Mouse (Mus musculus): Measurements from ENCODE around the gene Spc25.

Spc25 gene

DNA sequence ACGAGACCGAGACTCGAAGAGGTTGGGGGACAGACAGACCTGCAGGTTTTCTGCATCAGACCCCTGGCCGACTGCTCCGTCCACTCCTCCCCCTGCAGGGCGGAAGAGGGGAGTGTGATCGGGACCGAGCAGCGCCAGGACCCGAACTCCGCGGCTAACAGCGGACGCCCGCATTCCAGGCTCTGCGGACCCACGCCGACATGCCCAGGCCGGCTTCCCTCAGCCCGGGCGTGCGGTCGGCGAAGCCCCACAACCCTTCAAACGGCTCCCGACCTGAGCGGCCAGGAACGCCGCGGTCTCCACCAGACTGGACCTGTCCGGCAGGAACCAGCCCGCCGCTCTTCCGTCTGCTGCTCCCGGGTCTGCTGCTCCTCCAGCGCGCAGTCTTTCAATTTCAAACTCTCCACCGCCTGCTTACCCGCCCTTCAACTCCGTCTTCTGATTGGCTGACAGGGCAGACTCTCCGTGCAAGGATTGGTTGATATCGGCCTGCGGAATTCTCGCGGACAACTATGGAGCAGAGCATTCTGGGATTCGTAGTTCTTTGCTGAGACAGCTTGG, at the start of gene Spc25:
TSS of gene Spc25 (minus strand) at position 404 of the 561 bp plus-strand sequence.
- peak; percentile 97 for DNase-seq (ENCODE audit: low read depth, low spot score)

DNA sequence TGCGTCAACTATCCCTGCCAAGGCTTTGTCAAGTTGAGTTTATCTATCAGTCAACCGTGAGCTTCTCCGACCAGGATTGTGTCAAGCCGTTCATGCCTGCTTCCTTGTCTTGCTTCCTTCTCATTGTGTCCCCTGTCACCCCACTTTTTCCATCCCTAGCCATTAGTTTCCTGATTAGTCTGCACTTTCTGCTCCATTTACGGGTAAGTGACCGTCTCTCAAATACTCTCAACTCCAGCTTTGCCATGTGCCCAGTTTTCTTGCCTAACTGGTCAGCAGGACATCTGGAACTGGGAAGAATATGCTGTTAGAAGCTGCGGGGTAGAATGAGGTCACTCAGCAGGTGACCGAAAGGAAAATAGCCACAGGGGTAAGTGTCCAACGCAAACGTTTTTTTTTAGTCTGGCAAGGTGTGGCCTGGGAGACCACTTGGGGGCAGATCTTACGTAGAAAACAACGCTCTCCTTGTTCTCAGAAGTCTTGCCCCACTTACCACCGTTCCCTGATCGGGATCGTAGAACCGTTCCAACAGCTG, 42.3 kb upstream of the Spc25 start:
- DNase-seq (ENCODE audit: low read depth, low spot score): no peak

DNA sequence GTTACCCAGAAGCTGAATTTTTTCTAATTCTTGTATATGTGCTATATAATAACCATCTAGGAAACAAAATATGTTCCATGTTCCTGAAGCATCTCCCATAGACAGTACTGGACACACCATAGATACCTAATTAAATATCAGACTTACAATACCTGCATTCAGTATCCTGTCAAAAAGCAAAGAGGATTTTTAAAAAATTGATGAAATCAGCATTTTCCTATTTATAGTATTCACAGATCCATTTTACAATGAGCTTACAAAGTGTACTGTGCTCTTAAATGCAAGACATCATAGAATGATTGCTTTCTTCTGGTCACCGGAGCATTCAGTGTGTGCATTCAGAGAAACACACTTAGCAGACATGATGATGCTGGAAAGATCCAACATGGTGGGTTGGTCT, 41.1 kb upstream of the Spc25 start:
- no peak for DNase-seq (ENCODE audit: low read depth, low spot score)

DNA sequence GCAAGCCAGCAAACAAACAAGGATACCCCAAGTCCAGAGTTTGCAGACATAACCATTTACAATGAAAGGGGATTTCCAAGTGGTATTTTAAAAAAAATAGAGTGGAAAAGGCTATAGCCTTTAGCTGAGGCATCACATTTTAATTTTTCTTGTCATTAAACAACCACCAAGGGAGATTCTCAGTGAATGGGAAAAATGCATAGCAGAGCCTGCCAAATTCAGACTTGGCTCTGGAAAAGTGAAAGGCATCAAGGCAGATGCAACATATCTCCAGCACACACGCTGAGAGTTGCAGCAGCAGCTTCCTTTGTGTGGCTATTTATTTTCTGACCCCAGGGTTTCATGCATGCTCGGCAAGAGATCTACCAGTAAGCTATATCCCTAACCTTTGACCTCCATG, 38.9 kb upstream of the Spc25 start:
- DNase-seq (ENCODE audit: low read depth, low spot score): no peak

DNA sequence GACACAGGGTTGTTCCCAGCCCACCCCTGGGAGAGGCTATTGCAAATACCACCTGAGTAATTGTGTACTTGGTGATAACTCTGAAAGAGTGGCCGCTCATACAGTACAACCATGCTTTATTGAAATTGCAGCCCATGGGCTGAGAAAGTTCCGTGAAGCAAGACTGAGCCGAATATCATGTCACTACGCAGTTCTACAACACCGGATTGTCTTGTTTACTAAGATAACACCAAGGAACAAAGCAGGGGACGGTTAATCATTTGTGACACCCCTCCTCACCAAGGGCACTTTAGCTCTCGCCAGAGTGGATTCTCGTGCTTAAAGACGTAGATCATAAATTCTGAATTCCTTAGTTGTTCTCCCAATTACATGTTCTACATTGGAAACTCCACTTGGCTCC, 33.3 kb upstream of the Spc25 start:
- no peak for DNase-seq (ENCODE audit: low read depth, low spot score)

DNA sequence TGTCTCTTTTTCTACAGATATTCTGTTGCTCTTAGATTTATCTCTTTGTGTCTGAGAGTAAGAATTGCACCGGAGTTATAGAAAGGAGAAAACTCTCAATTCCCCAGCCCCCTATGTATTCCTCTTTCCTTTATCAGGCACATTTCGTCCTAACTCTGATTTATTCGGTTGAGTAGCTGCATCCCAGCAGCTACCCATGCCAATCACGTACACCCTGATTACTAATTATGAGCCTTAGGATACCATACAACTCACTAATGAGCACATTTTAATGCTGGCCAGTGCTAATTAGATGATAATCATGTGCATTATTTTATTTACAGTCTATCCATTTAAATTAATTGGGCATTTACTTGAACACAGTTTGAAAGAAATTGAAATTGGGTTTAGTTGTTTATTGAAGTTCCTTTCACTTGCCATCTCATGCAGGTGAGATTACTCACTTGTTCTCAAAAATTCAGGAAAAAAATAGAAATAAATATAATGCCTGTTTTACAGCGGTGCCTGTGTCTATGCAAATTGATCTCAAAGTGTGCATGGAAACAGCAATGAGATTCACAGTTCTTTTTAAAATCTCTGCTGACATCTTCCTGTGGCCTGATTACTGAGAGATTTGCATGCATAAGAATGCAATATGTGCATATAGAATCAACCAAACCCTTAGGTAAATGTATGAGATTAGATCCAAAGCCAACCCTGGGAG, 29.1 kb upstream of the Spc25 start:
- no peak for DNase-seq (ENCODE audit: low read depth, low spot score)

DNA sequence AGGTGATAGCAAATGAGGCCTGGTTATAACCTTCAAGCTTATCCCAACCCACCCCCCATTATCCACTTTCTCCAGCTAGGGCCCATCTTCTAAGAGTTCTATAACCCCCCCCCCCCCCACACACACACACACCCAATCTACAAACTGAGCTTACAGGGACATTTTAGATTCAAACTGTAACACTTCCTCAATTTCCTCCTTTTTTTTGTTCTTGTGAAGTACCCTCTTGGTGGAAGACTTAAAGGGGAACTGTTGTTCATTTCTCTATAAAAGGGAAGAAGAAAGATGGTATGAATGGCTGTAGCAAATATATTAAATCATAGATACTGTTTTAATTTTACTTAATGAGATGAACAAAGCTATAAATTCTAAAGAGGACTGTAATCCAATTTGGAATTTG, 26.1 kb upstream of the Spc25 start:
- DNase-seq (ENCODE audit: low read depth, low spot score): no peak

DNA sequence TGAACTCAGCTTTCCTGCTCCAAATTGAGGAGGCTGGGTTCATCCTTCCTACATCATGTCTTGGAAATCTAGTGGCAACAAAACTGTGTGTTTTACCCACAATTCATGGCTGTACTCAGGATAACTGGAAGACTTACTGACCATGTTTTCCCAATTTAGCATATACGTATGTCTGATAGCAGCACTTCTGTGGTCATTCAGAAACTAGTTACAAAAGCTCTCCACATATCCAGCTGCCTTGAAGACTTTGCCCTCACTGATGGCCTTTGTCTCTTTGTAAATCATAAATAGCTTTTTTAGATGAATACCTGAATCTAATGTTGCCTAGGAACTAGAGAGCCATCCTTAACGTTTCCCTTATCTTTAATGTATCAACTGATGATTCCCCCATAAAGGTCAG, 24.1 kb upstream of the Spc25 start:
- DNase-seq (ENCODE audit: low read depth, low spot score): no peak

DNA sequence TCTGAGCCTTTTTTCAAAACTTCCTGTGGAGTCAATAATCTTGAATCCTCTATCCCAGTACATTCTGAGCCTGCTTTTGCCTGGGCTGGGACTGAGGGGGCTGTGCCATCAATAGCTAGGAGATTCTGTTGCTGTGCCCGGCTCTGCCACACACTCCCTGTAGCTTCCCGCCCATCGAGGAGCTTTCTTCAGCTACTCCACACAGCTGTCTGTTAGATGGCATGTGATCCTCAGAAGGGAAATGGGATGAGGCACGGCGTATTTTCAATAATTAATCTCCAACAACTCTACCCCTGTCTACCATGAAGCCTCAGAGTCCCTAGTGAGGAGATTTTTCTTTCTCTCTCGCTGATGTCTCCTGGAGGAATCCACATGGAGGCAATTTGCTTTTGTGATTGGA, 22.6 kb upstream of the Spc25 start:
- no peak for DNase-seq (ENCODE audit: low read depth, low spot score)

DNA sequence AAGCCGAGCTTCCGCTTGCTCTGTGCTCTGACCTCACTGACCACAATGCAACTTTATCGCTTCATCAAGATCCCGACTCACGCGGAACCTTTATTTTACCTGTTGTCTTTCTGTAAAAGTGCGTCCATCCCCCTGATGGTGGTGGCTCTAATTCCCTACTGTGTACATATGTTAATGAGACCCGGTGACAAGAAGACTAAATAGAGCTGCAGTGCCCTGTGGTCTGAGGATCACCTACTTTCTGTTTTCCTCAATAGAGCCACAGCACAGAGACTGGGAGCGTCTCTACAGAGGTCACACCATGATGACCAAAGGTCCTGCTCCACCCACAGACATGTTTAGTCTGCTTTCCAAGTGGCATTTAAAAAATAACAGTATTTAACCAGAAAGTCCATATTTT, 20.9 kb upstream of the Spc25 start:
- no peak for DNase-seq (ENCODE audit: low read depth, low spot score)

DNA sequence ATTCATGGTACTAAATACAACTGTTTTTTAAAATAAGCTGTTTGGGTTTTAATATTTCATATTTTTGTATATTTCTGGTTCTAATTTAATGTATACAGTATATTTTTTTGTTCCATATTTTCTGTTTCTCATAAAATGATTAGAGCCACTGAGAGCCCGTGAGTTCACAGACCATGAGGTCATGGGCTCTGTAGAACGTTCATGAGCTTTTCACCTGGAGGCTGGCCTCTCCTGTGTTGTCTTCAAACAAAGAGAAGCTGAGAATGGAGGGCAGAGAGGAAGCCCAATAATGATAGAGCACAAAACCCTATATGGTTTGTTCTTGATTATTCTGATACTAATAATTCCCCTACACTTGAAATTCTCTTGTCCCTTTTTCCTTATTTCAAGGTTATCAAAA, 18.7 kb upstream of the Spc25 start:
- DNase-seq (ENCODE audit: low read depth, low spot score): no peak

DNA sequence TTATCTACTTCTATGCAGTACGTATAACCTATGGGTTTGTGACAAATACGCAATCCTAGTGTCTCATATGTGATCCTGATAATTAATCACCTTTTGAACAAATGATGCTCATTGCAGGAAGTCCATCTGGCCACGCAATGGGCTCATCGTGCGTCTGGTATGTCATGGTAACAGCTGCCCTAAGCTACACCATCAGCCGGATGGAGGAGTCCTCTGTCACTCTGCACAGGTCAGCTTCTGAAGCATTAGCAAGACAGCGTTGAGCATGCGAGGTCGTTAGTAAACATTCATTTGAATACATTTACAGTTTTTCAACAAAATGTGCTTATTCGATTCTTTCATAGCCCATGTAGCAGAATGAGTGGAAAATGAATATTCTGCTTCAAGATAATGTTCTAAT, 16.8 kb upstream of the Spc25 start:
- DNase-seq (ENCODE audit: low read depth, low spot score): no peak

DNA sequence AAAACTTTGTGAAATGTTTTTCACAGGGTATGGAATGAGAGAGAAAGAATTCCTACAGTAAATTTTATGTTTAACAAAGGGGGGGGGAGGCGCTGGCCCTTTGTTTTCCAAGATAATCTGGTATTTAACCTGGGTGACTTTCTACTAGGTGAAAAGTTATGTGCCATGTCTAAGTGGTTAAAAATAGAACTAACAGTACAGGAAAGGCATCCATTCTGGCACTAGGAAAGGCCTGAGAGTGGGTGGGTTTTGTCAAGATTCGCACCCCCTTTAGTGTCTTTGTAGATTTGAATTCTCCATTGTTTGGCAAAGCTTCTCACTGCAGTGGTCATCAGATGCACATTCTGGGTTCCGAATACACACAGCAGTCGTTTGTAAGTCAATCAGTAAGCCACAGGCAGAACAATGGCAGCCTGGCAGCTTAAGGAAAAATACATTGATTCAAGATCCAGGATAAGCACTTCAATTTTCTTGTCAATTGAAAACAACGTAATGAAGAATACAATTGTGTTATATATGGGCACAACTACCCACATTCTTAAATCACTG, 15.9 kb upstream of the Spc25 start:
- peak; percentile 76 for DNase-seq (ENCODE audit: low read depth, low spot score)

DNA sequence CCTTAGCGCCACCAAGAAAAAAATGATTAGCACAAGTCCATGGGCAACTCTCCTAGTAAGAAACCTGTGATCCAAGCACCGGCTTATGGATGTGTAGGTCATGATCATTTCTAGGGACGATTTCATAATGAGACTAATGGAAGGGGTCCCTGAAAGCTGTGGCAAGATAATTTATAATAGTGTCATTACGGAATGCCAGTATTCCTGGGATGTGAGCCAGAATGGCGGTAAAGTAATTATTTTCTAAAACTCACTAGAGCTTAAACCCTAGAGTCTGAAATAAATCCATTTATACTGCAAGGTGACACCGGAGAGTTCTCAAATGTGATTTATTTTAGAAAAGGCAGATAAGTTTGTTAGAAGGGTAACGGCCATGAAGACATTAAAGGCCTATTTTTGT, 9.2 kb upstream of the Spc25 start:
- DNase-seq (ENCODE audit: low read depth, low spot score): no peak

DNA sequence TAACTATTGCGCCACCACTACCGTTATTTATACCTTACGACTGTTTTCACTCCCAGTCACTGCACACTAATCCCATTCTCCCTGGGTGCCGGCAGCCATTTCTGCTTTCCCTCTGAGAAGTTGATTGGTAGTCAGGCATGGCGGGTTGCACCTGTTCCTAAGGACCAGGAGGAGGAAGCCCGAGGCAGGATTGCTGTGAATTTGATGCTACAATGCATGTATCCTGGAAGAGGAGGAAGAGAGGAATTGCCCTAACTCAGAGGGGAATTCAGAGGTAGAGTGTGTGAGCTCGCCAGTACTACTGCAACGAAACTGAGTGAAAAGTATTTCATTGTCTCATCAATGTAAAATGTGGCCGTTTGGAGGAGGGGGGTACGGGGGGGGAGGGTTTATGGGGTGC, 6.7 kb upstream of the Spc25 start:
- no peak for DNase-seq (ENCODE audit: low read depth, low spot score)

DNA sequence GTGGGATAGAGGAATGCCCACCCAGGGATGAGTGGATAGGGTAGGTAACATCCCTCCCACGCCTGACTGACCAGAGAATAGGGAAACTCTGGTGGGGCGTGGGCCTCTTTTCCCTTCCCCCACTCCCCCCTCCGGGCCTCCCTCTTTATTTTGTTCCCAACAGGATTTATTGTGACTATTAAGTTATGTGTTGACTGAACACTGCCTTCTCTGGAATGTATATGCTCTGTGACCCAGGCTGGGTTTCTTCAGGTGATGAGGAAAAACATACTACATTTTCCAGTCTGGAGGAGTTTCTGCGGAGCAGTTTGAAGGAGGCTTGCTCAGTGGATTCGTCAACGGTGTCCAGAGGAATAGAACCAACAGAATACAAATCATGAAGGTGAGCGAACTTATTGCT, 4.8 kb upstream of the Spc25 start, which contains the start of gene G6pc2:
TSS of gene G6pc2 (plus strand) at position 301 of the 400 bp plus-strand sequence.
- DNase-seq (ENCODE audit: low read depth, low spot score): no peak

DNA sequence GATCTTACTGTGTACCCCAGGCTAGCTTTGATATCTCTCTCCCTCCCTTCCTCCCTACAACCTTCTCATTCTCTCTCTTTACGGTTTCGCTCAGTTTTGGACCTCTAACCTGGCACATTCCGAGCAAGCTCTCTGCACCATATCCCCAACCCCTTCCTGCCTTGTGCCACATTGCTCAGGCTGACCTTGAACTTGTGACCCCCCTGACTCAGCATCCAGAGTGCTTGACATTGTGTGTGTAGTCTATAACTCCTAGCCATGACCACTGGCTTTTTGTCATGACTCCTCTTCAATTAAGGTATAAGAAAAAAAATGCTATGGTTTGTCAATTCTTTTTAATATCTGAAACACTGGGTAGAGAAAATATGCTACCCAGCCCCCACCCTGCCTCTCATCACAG, 3.7 kb upstream of the Spc25 start:
- DNase-seq (ENCODE audit: low read depth, low spot score): peak; percentile 71

DNA sequence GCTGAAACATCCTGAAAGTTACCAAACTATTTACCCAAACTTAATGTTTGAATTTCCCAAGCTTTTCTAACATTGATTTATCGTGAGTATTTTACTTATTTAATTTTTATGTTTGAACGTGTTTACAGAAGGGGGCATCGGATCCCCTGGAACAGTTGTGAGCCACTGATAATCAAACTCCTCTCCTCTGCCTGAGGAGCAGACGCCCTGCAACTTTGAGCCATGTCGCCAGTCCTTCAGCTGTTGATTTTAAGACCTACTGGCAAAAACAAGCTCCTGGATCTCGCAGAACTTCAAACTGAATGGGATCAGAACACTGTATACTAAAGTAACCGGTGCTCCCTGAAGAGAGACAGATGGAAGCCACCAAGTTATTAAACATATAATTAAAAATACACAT, 529 bp upstream of the Spc25 start:
- peak; percentile 17 for DNase-seq (ENCODE audit: low read depth, low spot score)

DNA sequence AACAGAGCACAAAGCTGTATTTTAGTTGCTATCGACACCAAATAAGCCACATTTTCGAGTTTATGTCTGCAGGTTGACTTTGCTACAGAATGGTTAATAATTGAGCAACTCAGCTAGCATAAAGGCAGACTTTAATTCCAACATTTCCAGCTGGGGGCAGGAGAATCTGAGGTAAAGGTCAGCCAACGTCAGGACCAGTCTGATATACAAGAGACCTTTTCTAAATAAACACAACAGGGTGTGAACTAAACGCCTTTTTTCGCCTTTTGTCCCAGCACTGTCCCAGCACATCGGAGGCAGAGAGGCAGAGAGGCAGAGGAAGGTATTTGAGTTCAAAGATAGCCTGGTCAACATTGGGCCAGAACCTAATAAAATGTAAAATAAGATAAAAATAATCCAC, 809 bp downstream of the Spc25 start:
- no peak for DNase-seq (ENCODE audit: low read depth, low spot score)

DNA sequence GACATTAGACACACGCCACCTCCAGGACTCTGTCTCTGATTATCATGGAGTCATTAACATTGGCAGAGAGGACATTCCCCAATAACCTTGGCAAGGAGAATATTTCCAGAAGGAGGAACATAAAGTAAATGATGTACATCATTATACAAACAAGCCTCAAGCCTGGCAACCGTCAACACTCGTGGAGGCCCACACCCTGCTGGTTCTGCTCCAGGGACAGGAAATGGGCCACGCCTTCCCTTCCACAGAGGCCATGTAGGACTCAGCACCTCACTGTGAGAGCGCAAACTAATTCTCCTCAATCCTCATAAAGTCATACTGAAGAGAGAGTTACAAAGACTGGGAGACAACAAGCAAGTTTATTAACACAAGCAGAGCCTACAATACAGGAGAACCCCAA, 12.4 kb downstream of the Spc25 start:
- DNase-seq (ENCODE audit: low read depth, low spot score): no peak

DNA sequence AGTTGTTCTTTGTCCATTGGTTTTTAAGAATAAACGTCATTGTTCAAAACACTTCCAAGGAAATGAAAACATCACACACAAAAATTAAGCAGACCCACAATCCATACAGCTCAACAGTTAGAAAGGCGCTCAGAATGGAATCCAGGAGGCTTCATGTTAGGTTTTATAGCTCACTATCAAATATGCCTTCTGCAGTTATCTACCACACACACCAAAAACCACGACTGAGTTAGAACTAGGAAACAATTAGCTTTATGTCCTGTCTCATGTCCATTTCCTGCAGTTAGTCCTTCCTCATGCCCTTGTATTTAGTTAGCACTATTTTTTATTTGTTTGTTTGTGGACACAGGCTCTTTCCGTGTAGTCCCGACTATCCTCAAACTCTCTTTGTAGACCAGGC, 14.9 kb downstream of the Spc25 start:
- no peak for DNase-seq (ENCODE audit: low read depth, low spot score)

DNA sequence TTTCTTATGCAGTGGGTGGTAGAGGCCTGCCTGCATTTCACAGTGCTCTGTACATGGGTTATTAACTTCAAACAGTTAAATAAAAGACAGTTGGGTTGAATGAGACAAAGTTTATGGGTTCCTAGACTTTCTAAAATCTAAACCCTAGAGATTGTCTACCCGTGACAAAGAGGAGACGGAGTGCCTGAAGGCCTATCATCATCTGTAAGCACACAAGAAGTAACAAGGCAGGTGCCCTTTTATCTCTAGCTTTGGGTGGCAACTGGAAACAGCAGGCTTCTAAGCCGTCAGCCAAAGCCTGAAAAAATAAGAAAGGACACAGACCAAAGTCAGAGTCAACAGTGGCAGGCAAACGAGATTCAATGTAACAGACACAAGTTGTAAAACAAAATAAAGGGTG, 16.8 kb downstream of the Spc25 start:
- no peak for DNase-seq (ENCODE audit: low read depth, low spot score)

DNA sequence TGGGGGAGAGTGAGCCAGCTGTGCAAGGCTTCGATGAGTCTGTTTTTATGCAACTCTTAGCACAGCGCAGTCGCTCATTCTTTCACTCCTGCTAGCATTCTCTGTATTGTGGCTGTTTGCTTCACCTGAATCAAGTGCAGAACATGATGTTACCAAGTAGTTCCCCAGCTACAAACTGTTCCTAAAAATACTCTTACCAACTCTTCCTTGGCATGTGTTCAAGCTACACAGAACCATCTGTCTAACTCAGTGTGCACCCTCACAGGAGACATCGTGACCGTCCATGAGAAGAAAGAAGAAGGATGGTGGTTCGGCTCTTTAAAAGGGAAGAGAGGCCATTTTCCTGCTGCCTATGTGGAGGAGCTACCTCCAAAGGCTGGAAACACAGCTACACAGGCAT, 17.3 kb downstream of the Spc25 start:
- DNase-seq (ENCODE audit: low read depth, low spot score): no peak
